Mouse (Mus musculus) gastrocnemius, postnatal 25 days (tissue): ENCODE data around the gene Cttnbp2. TPM values are rescaled to one million over a fixed set of nuclear protein-coding genes. Genes with fewer than 3 reads are reported as not detected.

Experiments used
- microRNA-seq, 2 experiments: library from miRNA; unstranded; fragments of <30 nt; microRNA quantifications; one replicate each; pipeline ENCODE4 v1.2.0; 2021; ENCODE audit warnings: borderline replicate concordance in 2 of 2
- total RNA-seq, 2 experiments: library from RNA; stranded (reverse); gene quantifications; 1 replicate in 1 of 2; 2 replicates in 1 of 2; pipeline ENCODE4 v1.2.3; 2021

The Cttnbp2 gene
- total RNA-seq, 2 experiments from 2014 or later: 1.0 to 1.2 TPM

Small RNA genes within 50 kb of the gene (microRNA-seq; reads per million reads assigned to microRNA genes)
- gene Gm26233: 0 reads per million in 2 experiments
